Mouse (Mus musculus) CD4-positive, CD25-positive, alpha-beta regulatory T cell, adult 4 months (primary cell): ENCODE results near the gene Tet2. TPM values are rescaled to one million over a fixed set of nuclear protein-coding genes. Genes with fewer than 3 reads are reported as not detected.
A peak's percentile ranks its signal among the peaks of the same experiment; 100 is the strongest.
"Not testable (repeated sequence)": the region's sequence is repeated elsewhere in the genome, so short reads cannot be mapped to it uniquely, and the experiment has no call there.

Experiments
- ATAC-seq: one replicate; pipeline ENCODE4 v1.8.0; 2017
- polyA plus RNA-seq, 2 experiments: library from polyadenylated mRNA; unstranded; fragments of 100-300 nt; shearing (Covaris generic); gene quantifications; one replicate each; pipeline ENCODE4 v1.2.1; 2017

Gene Tet2
- polyA plus RNA-seq, 2 experiments from 2014 or later, result 47.0 to 65.9 TPM

DNA sequence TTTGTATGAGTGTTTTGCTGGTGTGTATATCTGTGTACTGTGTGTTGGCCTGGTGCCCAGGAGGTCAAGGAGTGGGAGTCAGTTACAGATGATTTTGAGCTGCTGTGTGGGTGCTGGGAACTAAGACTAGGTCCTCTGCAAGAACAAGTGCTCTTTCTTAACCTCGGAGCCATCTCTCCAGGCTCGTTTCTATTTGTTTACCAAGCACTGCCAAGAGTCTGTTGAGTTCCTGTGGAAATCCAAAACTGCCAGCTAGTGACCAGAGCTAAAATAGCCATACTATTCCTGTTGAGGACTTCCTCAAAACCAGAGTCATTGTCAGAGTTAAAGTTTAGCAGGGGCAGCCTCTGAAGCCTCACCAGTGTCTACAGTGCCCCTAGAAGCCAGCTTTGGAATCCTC lies 1.9 kb upstream of the Tet2 start:
- no peak for ATAC-seq

DNA sequence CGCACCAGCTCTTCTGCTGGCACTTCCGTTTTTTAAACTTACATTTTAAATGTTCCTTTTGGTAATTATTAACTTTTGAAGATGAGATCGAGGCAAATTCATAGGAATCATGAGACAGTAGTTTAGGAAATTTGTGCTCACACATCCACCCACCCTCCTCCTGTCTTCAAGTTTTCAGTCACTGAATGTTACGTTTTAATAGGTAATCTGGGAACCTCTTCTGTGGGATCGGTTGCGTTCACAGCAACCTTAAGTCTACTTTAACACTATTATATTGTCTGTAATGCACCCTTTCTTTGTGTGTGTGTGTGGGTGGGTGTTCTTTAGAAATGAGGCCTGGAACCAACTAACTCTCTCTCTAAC lies 346 bp upstream of the Tet2 start:
- no peak for ATAC-seq

DNA sequence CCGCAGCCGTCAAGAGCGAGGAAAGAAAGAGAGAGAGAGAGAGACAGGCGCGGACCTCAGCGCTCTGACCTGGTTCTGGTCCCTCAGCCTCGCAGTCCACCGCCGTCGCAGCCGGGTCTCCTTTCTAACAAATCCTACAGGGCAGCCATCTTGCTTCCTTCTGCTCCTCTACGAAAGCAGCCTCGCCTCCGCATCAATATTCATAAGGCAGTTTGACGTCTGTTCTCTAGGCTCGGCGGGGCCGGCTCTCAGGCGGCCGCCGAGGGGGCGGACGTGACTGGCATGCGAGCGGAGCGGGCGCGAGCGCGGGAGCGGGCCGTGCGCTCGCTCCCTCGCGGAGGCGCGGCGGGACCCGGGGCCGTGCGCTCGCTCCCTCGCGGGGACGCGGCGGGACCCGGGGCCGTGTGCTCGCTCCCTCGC lies 798 bp downstream of the Tet2 start:
- ATAC-seq, result peak; percentile 89

DNA sequence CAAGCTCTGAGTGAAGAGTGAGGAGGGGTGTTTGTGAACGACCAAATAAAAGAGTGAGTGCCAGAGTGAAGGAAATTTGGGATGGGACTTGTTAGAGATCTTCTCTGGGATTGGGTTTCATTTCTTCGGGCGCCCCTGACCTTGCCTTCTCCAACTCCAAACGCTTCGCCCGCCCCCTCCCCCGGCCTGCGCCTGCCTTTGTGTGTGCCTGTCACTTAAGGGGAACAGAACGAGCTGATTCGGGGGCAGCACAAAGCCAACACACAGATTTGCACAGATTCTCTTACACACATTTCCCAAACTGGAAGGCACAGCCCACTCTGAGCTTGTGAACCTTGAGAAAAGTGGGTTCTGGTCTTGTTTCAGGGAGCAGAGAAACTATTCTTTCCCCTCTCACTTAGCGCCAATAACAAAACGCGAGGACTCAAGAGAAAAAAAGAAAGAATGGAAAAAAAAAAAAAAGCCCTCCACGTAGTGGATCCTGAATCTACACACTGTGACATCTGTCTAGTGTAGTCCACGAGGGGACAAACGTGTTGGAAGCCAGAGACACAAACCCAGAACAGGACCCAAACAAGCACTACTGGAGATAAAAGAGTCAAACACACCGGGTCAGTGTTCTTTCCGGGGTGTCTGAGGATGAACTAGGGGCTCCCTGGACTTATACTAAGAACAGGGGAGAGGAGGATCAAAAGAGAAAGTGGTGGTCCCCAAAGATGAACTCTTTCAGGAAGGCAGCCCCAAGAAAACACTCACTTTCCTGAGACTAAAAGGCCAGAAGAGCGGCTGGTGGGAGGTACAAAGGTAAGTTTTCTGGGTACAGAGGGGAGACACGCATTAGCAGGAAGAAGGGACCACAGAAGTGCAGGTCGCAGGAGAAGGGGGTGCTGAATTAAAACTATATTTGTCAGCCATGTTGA lies 1.6 kb downstream of the Tet2 start:
- ATAC-seq, result peak; percentile 7

DNA sequence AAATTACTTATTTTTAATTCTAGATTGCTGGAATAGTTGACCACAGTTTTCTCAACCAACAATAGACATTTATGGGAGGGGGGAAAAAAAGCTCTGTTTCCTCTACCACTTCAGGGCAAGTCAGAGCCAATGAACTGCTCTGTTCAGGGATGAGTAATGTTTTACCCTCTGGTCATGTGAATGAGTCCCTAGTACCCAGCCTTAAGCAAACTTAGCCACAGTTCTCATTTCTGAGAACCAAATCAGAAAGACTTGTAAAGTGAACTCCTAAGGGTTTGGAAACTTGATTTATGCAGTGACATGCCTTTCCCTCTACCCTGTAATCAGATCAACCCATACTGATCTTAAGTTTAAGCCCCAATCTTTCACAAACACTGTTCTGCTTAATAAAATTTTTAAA lies 2.9 kb downstream of the Tet2 start:
- no peak for ATAC-seq

DNA sequence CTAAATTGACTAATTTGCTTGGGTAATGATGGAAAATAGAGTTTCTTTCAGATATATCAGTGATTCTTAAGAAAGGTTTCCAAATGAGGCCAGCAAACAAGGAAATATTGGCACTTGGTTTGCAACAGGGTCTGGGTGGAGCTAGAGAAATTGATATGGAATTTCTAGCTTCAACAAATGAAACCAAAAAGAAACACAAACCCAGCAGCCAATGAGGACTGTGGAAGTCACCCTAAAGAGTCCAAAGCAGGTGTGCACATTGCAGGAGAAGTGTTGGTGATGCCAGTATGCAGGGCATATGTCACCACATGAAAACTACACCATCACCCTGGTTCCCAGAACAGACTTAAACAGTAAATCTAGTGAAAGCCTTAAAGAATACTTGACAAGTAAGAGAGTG lies 3.9 kb downstream of the Tet2 start:
- ATAC-seq, result no peak

DNA sequence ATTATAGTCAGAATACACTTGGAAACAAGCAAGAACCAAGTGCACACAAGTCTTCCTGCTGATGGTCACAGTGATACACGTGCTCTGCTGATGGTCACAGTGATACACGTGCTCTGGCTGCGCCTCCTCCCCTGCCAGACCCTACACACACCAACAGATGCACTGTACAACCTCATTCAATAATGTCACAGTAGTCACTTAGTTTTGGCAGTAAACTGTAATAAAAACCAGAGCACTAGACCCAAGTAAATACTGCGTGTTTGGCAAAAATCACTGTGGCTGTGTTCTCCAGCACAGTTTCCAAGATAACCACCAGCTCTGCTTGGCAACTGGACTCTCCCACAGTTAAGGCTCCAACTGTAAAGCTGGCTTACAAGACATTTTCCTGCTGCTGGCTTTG lies 4.9 kb downstream of the Tet2 start:
- ATAC-seq, result no peak

DNA sequence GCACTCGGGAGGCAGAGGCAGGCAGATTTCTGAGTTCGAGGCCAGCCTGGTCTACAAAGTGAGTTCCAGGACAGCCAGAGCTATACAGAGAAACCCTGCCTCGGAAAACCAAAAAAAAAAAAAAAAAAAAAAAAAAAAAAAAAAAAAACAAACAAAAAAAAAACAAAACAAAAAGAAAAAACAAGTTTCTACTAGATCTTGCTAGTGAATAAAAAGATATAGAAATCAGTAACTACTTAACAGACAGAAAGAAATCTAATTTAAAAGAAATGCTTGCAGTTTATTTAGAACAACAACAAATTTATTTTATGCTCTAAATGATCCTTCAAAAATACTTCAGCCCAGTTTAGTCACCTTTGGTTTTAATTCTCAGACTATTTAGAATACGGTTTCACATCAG lies 6.4 kb downstream of the Tet2 start:
- ATAC-seq, result not testable (repeated sequence)

DNA sequence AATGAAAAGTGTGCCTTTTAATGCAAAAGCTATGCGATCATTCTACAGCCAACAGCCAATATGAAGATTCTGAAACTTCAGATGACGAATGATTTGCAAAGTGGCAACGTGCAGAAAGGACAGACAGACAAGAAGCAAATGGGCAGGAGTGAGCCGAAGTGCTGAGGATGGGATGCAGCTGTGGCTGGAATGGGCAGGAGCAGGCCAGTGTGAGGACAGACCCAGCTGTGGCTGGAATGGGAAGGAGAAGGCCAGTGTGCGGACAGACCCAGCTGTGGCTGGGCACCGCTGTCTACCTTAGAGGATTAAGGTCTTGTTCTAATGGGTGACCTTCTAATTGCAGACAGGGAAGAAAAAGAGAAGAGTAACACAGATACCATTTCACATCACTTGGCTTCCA lies 9.3 kb downstream of the Tet2 start:
- no peak for ATAC-seq

DNA sequence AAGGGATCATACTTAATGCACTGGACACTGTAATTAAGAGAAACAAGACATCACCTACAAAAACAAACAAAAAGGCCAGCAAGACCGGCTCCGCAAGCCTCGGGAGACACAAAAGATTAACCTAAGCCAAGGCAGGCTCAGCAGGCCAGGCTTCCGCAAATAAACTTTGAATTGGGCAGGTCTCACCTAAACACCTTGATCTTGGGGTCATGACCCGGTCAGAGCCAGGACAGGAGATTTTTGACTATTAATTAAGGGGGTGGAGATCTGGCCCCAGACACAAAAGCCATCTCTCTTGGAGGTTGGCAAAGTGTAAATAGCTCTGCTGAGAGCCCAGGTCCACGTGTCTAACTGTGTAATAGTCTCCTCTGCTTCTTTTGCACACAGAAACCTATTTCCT lies 10.9 kb downstream of the Tet2 start:
- ATAC-seq, result no peak

DNA sequence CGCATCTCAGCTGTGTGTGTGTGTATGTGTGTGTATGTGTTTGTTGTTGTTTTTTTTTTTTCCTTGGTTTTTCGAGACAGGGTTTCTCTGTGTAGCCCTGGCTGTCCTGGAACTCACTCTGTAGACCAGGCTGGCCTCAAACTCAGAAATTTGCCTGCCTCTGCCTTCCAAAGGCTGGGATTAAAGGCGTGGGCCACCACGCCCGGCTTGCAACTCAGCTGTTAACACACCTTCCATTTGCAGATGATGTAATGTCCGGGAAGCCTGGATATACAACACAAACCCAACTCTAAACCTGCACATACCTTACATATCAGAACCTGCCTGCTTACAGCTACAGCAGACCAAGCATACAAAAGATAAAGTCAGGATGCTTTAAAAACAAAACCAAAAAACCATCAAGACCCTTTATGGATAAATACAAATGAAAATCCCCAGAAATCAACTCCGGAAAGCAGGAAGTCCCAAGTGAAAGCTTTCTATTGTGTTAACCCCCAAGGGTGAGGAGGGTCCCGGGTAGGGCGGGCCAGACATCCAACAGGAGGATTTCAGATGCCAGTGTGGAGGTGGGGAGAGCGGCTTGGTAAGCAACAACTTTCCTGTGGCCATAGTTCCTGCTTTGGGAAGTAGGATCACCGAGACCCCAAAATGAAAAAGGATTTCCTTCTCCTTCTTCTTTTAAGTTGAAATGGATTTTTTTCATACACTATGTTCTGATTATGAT lies 11.5 kb downstream of the Tet2 start:
- ATAC-seq, result no peak

DNA sequence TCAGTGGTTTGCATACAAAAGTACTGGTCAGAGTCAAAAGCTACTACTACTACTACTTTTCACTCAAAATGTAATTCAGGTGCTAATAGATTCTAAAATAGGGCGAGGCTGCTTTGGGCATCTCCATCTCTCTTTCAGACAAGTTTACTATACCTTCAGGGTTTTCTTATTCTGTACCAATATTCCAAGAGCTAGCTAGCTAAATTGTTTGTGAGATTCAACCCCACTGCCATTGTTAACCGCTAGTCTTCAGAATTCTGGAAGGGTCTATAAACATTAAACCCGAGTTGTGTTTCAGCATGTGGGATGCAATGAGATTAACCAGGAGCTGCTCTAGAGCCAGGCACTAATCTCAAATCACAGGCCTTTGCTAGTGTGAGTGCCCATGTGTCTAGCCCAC lies 12.1 kb downstream of the Tet2 start:
- no peak for ATAC-seq

DNA sequence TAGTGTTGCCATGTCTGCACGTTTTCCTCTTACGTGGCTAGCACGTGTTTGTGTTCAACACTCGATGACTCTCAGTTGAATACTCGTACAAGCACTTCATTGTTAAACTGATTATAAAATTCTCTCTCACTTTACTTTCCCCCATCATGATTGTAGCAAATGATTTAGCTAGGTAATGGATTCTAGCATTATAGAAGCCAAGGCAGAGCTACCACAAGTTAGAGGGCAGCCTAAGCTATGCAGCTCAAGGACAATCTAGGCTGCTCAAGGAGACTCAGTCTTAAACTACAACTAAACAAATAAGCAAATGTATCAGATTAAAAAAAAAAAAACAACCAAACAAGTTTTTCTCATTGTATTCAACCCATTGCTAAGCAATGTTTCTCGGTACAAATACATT lies 12.7 kb downstream of the Tet2 start:
- ATAC-seq, result no peak

DNA sequence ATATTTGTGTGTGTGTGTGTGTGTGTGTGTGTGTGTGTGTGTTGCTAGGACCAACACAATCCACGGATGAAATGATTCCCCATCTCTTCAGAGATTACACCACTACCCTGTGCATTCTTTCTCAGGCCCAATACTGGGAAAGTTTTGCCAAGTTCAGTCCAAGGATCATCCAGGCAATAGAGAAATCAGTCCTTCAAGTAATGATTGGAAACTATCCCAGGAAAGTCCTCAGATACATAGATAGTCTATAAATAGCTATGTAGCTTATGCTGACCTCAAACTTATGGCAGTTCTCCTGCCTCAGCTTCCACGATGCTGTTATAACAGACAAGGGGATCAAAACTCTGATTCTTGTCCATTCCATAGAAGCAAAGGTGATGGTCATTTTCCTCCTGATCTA lies 13.8 kb downstream of the Tet2 start:
- ATAC-seq, result no peak

DNA sequence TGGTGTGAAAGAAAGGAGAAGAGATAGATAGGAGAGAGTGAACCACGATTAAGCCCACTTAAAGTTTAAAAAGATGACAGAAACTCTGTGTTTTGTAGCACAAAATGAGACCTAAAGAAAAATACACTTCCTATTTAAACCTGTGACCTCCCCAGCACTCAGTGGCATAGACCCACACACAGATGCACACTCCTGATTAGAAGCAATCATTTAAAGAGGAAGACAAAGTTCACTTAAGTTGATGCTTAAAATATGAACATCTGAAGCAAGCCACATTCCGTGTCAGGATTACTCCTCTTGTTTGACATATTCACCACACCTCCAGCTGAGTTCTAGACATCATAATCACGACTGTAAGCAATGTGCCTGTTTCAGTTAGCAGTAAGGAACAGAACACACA lies 14.3 kb downstream of the Tet2 start:
- no peak for ATAC-seq

DNA sequence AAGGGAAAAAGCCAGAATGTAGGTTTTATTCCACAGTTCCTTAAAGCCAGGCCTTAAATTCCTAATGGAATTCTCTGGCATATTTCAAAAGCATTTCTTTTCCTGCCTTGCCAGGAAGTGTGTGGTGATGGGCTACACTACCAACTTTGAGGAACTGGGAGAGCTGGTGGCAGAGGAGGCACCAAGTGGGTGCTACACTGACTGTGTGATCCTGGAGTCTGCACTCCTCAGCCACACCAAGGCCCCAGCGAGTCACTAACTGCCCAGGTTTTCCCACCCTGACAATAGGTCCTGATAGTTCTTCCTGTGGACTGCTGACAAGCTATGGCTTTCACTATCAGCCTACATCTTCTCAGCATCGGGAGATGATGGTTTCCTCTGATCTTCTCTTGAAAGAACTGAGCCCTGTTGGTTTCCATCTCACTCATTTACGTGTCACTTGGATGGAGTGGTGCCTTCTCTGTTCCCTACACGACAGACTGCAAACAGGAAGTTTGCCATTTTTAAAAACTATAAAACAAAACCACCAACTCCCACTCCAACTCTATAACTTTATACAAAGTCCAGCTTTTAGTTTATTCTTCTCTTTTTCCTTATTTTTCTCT lies 18.7 kb downstream of the Tet2 start:
- peak; percentile 67 for ATAC-seq

DNA sequence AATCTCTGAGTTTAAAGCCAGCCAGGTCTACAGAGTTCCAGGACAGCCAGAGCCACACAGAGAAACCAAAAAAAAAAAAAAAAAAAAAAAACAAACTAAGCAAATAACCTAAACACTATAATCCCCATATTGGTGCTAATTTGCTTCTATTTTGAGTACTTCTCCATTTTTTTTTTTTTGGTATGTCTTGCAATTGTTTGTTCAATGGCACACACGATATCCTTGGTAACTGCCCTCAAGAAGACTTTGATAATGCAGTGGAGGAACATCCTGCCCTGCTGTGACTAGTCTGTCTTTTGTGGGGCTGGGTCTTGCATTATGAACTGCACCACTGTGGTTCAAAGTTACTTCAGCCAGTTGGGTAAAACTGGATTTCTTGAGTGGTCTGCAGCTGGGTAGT lies 19.4 kb downstream of the Tet2 start:
- ATAC-seq, result no peak

DNA sequence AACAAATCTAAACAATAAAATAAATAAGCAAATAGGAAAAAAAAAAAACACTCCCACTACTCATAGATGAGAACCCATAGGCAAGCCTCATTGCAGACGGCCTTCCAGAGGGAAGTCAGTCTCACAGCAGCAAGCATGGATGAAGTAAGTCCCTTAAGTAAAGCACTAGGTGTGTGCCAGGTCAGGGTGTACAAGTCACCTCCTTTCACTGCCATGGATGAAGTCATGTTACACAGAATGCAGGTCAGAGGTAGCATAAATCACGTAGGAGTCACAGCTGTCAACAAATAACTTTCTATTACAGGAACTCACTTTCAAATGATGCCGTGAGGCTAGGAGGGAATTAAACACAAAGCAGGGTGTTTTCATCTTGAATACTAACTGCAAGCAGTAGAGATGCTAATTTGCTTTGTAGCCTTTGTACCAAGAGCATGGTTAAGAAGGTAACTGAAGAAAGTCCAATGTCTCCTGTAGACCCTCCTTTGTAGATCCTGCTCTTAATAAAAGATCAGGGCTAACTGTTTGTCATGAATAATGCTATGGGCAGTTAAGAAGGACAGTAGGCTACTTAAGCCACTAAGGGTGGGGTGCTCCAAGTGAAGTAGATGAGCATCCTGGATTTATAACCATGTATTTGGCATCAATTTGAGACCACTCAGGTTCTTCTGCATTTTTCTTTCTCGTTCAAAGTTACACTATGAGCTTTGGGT lies 20.4 kb downstream of the Tet2 start:
- ATAC-seq, result no peak

DNA sequence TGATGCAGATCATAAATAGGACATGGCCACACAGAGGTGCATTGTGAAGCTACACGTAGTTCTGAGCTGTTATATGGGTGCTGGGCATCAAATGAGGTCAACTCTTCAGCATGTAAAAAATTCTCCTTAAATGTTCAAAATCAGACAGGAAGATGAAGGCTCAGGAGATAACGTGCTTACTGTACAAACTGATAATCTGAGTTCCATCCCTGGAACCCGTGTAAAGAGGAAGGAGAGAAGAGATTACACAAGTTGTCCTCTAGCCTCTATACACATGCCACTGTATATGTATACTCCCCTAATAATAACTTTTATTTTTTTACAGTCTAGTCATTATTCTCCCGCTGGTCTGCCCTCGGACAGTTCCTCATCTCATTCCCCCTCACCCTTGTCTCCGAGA lies 21.7 kb downstream of the Tet2 start:
- no peak for ATAC-seq

DNA sequence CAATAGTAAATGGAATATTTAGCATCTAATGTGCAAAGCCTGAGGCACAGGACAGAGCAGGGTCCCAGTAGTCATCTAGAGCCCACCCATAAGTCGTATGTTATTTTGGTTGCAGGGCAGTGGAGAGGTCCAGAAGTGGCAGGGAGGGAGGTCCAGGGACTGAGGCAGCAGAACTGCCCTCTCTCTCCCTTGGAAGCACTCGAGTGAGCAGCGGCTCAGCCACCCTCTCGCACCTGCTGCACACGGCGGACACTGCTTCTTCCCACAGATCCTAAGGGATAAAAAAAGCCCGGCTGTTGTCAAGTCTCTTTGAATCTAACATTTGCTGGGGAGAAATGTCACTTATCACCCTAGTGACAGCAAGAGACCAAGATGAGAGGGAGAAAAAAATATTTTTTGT lies 22.6 kb downstream of the Tet2 start:
- ATAC-seq, result no peak

DNA sequence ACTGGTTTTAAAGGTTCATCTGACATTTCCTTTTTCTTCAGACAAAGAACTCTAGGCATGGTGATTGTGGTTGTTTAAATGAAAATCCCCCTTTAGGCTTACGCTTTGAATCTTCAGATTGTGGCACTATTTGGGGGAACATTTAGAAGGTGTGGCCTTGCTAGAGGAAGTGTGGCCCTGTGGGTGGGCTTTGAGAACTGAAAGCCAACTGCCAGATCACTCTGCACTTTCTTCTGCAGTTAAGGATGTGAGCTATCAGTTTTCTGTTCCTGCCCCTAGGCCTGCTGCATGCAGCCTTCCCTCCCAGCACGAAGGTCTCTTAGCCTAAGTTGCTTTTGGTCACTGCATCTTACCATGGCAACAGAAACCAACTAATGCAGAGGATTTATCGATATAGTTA lies 26.1 kb downstream of the Tet2 start:
- peak; percentile 17 for ATAC-seq

DNA sequence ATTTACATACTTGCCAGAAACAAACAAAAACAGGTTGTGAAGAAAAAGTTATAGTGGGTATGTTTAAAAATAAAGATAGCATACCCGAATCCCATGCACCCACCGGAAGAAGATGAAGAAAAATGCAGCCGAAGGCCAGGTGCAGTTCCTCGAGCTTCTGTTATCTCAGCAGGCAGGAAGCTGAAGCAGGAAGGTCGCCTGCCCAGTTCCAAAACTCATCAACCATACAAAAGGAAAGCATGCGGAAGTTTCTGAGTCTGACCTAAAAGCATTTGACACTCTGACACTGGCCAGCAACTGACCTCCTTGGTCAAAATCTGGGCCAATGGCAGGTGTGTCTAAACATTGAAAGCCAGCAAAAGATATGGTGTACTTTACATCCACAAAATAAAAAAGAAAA lies 26.8 kb downstream of the Tet2 start:
- no peak for ATAC-seq

DNA sequence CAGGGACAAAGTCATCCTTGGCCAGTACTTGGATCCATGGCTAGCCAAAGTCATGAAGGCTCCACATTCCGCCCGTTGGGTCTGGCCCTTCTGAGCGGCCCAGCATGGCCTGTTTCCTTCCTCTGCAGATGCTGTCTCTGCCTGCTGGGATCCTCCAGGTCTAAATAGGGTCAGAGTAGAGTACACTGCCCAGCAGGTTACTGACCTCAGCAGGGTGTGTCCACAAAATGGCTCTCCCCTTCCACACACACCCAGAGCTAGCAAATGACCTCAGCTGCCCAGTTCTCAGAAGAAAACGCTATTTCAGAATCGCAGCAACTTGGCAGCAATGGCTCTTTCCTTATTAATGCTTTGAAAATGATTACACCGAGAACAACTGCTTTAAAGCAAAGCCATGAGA lies 27.5 kb downstream of the Tet2 start:
- no peak for ATAC-seq
